In the genomic region with DNA sequence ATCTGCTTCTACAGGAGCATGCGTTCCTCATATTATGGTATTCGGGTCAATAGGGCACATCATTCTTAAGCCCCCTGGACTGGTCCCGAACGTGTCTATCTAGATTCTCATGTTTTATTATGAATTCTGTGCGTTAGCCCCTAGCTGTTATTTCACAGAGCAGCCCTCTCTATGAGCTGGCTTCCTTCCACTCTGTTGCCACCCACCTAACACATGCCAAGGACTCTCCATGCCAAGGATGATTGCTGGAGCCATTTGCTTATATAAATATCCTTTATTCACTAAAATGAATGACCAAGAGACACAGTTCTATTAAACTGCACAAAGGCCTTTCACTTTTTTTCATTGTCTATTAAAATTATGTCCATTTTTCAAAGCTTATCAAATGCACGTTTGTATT, we compare ENCODE assay signal across 8 mouse cellular contexts.
"Had no signal": no experiment of that assay in that cellular context is flagged by ENCODE, and none has a peak within 500 bp of the region (broad histone marks: within the 10 kb centered on the region; RNA-seq: fewer than 3 reads in every experiment).

No protein-coding gene starts in this region.

- DNase-seq: kidney, adult 18-20 months; kidney, postnatal 10 days; kidney, postnatal 4 days; lung, adult 2 months; retina, postnatal 1 day; spleen, adult 18-20 months; thymus, adult 18-20 months; thymus, postnatal 14 days had no signal
